Mouse (Mus musculus): ENCODE data around the gene Prss36. TPM values are rescaled to one million over a fixed set of nuclear protein-coding genes. Genes with fewer than 3 reads are reported as not detected.

Gene Prss36
- polyA plus RNA-seq, 1 experiment from 2014 or later, result 10.4 TPM

- peaks cover 39% of the 10 kb centered on the region for H3K36me3 ChIP-seq
- DNase-seq (ENCODE audit: low spot score), result no peak
- H3K27ac ChIP-seq, result no peak overlapping the region
- H3K27me3 ChIP-seq (ENCODE audit: insufficient read depth, poor library complexity, severe bottlenecking), result no peaks in the 10 kb centered on the region
- peaks cover 17% of the 10 kb centered on the region for H3K4me1 ChIP-seq (replicated peaks)
- WGBS, result 88% methylated on average over 5 of the region's 5 CpGs
- no peaks in the 10 kb centered on the region for H3K9me3 ChIP-seq
- peak overlapping the region; percentile 59 for H3K4me3 ChIP-seq
Measured at GRCm38 (mm10) chr7:127894480-127894879, 52.0 kb downstream of the Prss36 start.

- H3K4me1 ChIP-seq (replicated peaks), result peaks cover 13% of the 10 kb centered on the region
- H3K27ac ChIP-seq, result no peak within 1 kb of the TSS
- 28% methylated on average over 4 of the region's 4 CpGs for WGBS
- peaks cover 76% of the 10 kb centered on the region for H3K36me3 ChIP-seq
- DNase-seq (ENCODE audit: low spot score), result no peak
- H3K4me3 ChIP-seq, result no peak within 1 kb of the TSS
- no peaks in the 10 kb centered on the region for H3K27me3 ChIP-seq (ENCODE audit: insufficient read depth, poor library complexity, severe bottlenecking)
- no peaks in the 10 kb centered on the region for H3K9me3 ChIP-seq
Measured at GRCm38 (mm10) chr7:127890798-127891197, 55.7 kb downstream of the Prss36 start, which contains the start of gene Prss53. Gene Prss53, minus strand, starts transcription at chr7:127890970.

DNA sequence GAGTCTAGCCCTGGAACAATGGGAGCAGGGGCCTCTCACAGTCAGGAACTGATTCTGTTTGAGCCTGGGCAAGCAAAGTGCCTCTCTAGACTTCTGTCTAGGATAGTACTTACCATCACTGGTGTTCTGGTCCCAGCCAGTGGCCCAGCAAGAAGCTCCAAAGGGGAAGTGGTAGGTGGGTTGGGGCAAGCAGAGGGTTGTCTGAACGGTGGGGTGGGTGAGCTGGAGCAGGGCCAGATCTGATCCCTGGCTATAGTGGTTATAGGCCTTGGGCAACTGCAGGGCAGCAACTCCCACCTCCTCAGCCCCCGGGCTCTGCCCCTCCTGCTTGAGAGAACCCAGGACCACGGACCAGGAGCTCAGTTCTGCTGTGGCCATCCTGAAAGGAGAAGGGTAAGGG lies 57.7 kb downstream of the Prss36 start:
- Histone ChIP-seq H3K36me3 (peaks cover 96% of the 10 kb centered on the region), H3K4me3 (no peak overlapping the region), H3K27me3 (ENCODE audit: insufficient read depth, poor library complexity, severe bottlenecking) (no peaks in the 10 kb centered on the region), H3K27ac (no peak overlapping the region), H3K9me3 (no peaks in the 10 kb centered on the region), H3K4me1 (replicated peaks) (peaks cover 14% of the 10 kb centered on the region)
- DNase-seq (ENCODE audit: low spot score), result no peak
- 88% methylated on average over 3 of the region's 3 CpGs for WGBS

DNA sequence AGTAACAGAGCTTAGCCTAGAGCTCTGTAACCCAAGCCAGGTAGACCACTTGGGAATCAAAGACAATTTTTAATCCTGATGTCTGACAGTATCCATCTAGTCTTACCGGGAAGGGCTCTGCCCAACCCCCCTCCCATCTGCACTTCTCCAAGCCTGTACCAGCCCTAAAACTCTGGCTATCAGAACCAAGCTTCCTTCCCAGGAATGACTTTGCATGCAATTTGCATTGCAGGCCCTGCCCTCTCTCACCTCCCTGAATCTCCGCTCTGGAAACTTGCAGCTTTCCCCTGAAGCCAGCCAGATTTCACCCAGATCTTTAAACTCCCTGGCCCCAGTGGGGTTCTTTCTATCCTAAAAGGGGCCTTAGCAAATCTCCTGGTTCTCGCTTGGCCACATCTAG lies 58.7 kb downstream of the Prss36 start:
- Histone ChIP-seq H3K4me3 (no peak overlapping the region), H3K9me3 (no peaks in the 10 kb centered on the region), H3K4me1 (replicated peaks) (peaks cover 21% of the 10 kb centered on the region), H3K27me3 (ENCODE audit: insufficient read depth, poor library complexity, severe bottlenecking) (no peaks in the 10 kb centered on the region), H3K27ac (no peak overlapping the region), H3K36me3 (peaks cover 97% of the 10 kb centered on the region)
- DNase-seq (ENCODE audit: low spot score), result no peak
- WGBS, result 87% methylated on average over 3 of the region's 3 CpGs

DNA sequence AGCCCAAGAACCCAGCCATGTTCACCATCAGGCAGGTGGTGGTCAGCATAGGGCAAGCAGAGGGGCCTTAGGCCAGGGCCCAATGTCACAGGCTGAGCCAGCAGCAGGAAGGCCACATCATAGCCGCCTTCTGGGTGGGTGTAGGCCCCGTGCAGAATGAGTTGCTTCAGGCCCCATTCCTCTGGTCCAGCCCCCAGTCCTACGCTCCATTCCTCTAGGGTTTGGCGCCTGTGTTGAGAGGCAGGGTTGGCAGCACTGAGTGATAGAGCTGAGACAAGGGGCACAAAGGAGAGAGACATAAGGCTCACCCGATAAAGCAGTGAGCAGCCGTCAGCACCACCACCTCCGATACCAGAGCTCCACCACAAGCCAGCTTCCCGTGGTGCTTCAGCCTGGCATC lies 59.3 kb downstream of the Prss36 start:
- no peak for DNase-seq (ENCODE audit: low spot score)
- Histone ChIP-seq H3K27ac (no peak overlapping the region), H3K27me3 (ENCODE audit: insufficient read depth, poor library complexity, severe bottlenecking) (no peaks in the 10 kb centered on the region), H3K36me3 (peaks cover 98% of the 10 kb centered on the region), H3K9me3 (no peaks in the 10 kb centered on the region), H3K4me3 (no peak overlapping the region), H3K4me1 (replicated peaks) (peaks cover 25% of the 10 kb centered on the region)
- WGBS, result 89% methylated on average over 8 of the region's 8 CpGs

- H3K27me3 ChIP-seq (ENCODE audit: insufficient read depth, poor library complexity, severe bottlenecking), result no peaks in the 10 kb centered on the region
- no peaks in the 10 kb centered on the region for H3K9me3 ChIP-seq
- WGBS, result 93% methylated on average over 6 of the region's 6 CpGs
- H3K4me3 ChIP-seq, result no peak overlapping the region
- H3K36me3 ChIP-seq, result peaks cover 100% of the 10 kb centered on the region
- no peak overlapping the region for H3K27ac ChIP-seq
- DNase-seq (ENCODE audit: low spot score), result no peak
- peaks cover 25% of the 10 kb centered on the region for H3K4me1 ChIP-seq (replicated peaks)
Measured at GRCm38 (mm10) chr7:127886551-127886950, 60.0 kb downstream of the Prss36 start.

DNA sequence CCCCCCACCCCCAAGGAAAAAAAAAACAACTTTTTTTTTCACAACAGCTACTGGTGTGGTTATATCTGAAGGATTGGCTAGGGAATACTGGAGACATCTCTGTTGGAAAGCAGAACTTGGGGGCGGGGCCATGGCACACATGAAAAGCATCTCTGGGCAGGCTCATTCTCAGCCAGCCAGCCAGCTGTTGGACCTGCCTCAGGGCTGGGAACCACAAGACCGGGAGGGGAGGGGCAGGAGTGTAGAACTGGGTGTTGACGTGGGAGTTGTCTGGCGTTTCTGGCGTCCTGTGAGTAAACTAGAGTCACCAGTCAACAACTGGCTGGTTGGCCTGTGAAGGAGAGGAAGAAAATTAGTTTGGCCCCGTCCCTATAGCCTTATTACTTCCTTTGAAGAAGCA lies 60.6 kb downstream of the Prss36 start:
- Histone ChIP-seq H3K36me3 (peaks cover 100% of the 10 kb centered on the region), H3K27ac (no peak overlapping the region), H3K4me1 (replicated peaks) (peaks cover 25% of the 10 kb centered on the region), H3K4me3 (no peak overlapping the region), H3K27me3 (ENCODE audit: insufficient read depth, poor library complexity, severe bottlenecking) (no peaks in the 10 kb centered on the region), H3K9me3 (no peaks in the 10 kb centered on the region)
- DNase-seq (ENCODE audit: low spot score), result no peak
- 78% methylated on average over 6 of the region's 6 CpGs for WGBS

Other genes with a start within 250 kb of the Prss36 start
- gene Bcl7c, start 237.8 kb downstream of the Prss36 start, polyA plus RNA-seq (2016; fragmentation: Nextera tagmentation; extraction: Ambion mirVana), result 55.9 and 56.6 TPM in 2 replicates
- 5.1 and 5.8 TPM in 2 replicates for gene Ctf1, start 234.0 kb downstream of the Prss36 start, polyA plus RNA-seq (2016; fragmentation: Nextera tagmentation; extraction: Ambion mirVana)
- 0.26 and 0.37 TPM in 2 replicates for gene Ctf2, start 214.6 kb downstream of the Prss36 start, polyA plus RNA-seq (2016; fragmentation: Nextera tagmentation; extraction: Ambion mirVana)
- 8.6 and 8.9 TPM in 2 replicates for gene Fbxl19, start 202.2 kb downstream of the Prss36 start, polyA plus RNA-seq (2016; fragmentation: Nextera tagmentation; extraction: Ambion mirVana)
- 10.3 and 11.9 TPM in 2 replicates for gene Orai3, start 176.9 kb downstream of the Prss36 start, polyA plus RNA-seq (2016; fragmentation: Nextera tagmentation; extraction: Ambion mirVana)
- 16.5 and 18.7 TPM in 2 replicates for gene Setd1a, start 170.1 kb downstream of the Prss36 start, polyA plus RNA-seq (2016; fragmentation: Nextera tagmentation; extraction: Ambion mirVana)
- not detected in 2 replicates for gene Gm49388, start 161.1 kb downstream of the Prss36 start, polyA plus RNA-seq (2016; fragmentation: Nextera tagmentation; extraction: Ambion mirVana)
- gene Hsd3b7, start 146.1 kb downstream of the Prss36 start, polyA plus RNA-seq (2016; fragmentation: Nextera tagmentation; extraction: Ambion mirVana), result 7.4 and 7.8 TPM in 2 replicates
- 15.2 and 21.6 TPM in 2 replicates for gene Stx4a, start 122.4 kb downstream of the Prss36 start, polyA plus RNA-seq (2016; fragmentation: Nextera tagmentation; extraction: Ambion mirVana)
- gene Stx1b, start 122.2 kb downstream of the Prss36 start, polyA plus RNA-seq (2016; fragmentation: Nextera tagmentation; extraction: Ambion mirVana), result 5.0 and 8.5 TPM in 2 replicates
- gene Zfp646, start 70.5 kb downstream of the Prss36 start, polyA plus RNA-seq (2016; fragmentation: Nextera tagmentation; extraction: Ambion mirVana), result 19.0 and 19.2 TPM in 2 replicates
- gene Zfp668, start 69.9 kb downstream of the Prss36 start, polyA plus RNA-seq (2016; fragmentation: Nextera tagmentation; extraction: Ambion mirVana), result 41.4 and 42.3 TPM in 2 replicates
- 0.51 and 1.1 TPM in 2 replicates for gene Prss53, start 55.8 kb downstream of the Prss36 start, polyA plus RNA-seq (2016; fragmentation: Nextera tagmentation; extraction: Ambion mirVana)
- not detected in 2 replicates for gene Gm21974, start 51.3 kb downstream of the Prss36 start, polyA plus RNA-seq (2016; fragmentation: Nextera tagmentation; extraction: Ambion mirVana)
- 49.7 and 54.7 TPM in 2 replicates for gene Vkorc1, start 51.1 kb downstream of the Prss36 start, polyA plus RNA-seq (2016; fragmentation: Nextera tagmentation; extraction: Ambion mirVana)
- gene Bckdk, start 42.6 kb downstream of the Prss36 start, polyA plus RNA-seq (2016; fragmentation: Nextera tagmentation; extraction: Ambion mirVana), result 115 and 123 TPM in 2 replicates
- 50.4 TPM in 2 replicates for gene Kat8, start 34.2 kb downstream of the Prss36 start, polyA plus RNA-seq (2016; fragmentation: Nextera tagmentation; extraction: Ambion mirVana)
- 5.3 and 9.7 TPM in 2 replicates for gene Prss8, start 16.6 kb downstream of the Prss36 start, polyA plus RNA-seq (2016; fragmentation: Nextera tagmentation; extraction: Ambion mirVana)
- 328 and 333 TPM in 2 replicates for gene Fus, start 20.7 kb upstream of the Prss36 start, polyA plus RNA-seq (2016; fragmentation: Nextera tagmentation; extraction: Ambion mirVana)
- gene Pycard, start 47.1 kb upstream of the Prss36 start, polyA plus RNA-seq (2016; fragmentation: Nextera tagmentation; extraction: Ambion mirVana), result 9.5 and 12.4 TPM in 2 replicates
- gene Trim72, start 57.2 kb upstream of the Prss36 start, polyA plus RNA-seq (2016; fragmentation: Nextera tagmentation; extraction: Ambion mirVana), result not detected in 2 replicates
- gene Itgam, start 115.9 kb upstream of the Prss36 start, polyA plus RNA-seq (2016; fragmentation: Nextera tagmentation; extraction: Ambion mirVana), result 0.58 and 0.73 TPM in 2 replicates
- 0.04 TPM in 1 of 2 replicates, not detected in the other for gene Gm49368, start 116.0 kb upstream of the Prss36 start, polyA plus RNA-seq (2016; fragmentation: Nextera tagmentation; extraction: Ambion mirVana)
- gene Itgax, start 182.8 kb upstream of the Prss36 start, polyA plus RNA-seq (2016; fragmentation: Nextera tagmentation; extraction: Ambion mirVana), result not detected in 2 replicates
- not detected in 2 replicates for gene Itgad, start 207.7 kb upstream of the Prss36 start, polyA plus RNA-seq (2016; fragmentation: Nextera tagmentation; extraction: Ambion mirVana)

All from hindbrain, embryonic 10.5 days (tissue).